Mouse (Mus musculus): ENCODE results near the gene Slc16a1. TPM values are rescaled to one million over a fixed set of nuclear protein-coding genes. Genes with fewer than 3 reads are reported as not detected.

Slc16a1 gene
- total RNA-seq, 2 experiments from 2014 or later = 173 to 202 TPM

Other genes starting within 250 kb of the Slc16a1 start
- 10 to 100 TPM; 14.2 TPM for gene Lrig2, start 126.8 kb upstream of the Slc16a1 start, total RNA-seq (2021)
- 10 to 100 TPM; 51.9 to 57.2 TPM for gene Ppm1j, start 142.4 kb downstream of the Slc16a1 start, total RNA-seq (2021)
- gene Fam19a3, start 143.2 kb downstream of the Slc16a1 start, total RNA-seq (2021) = 1 to 10 TPM; 2.2 to 2.6 TPM
- 100 to 1,000 TPM; 243 to 255 TPM for gene Rhoc, start 149.7 kb downstream of the Slc16a1 start, total RNA-seq (2021)
- gene Mov10, start 179.9 kb downstream of the Slc16a1 start, total RNA-seq (2021) = 10 to 100 TPM; 10.3 to 14.6 TPM
- gene St7l, start 225.3 kb downstream of the Slc16a1 start, total RNA-seq (2021) = 10 to 100 TPM; 21.6 to 22.6 TPM
- 10 to 100 TPM; 64.7 to 73.5 TPM for gene Capza1, start 225.8 kb downstream of the Slc16a1 start, total RNA-seq (2021)

Data from heart, postnatal 10 days (tissue).